Mouse (Mus musculus): Measurements from ENCODE around the gene Srsf7. TPM values are rescaled to one million over a fixed set of nuclear protein-coding genes. Genes with fewer than 3 reads are reported as not detected.
"Not testable (repeated sequence)": the region's sequence is repeated elsewhere in the genome, so short reads cannot be mapped to it uniquely, and the experiment has no call there.

Srsf7 gene
- polyA plus RNA-seq, 1 experiment from 2014 or later: 664 TPM

DNA sequence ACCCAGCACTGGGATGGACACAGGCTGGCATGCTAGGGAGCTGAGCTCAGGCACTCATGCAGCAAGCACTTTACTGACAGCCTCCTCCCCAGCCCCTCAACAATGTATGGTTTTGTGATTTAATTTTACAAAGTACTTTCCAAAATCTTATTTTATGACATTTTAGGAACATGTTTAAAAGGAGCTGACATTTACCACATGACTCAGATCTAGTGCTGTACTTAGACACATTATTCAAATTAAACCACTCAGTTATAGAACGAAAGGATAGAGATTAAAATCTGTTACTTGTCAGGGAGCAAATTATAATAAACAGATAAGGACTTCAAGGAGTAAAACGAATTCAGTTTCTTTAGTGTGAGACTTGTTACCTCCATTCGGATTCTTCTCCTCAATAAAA is 28.4 kb upstream of the Srsf7 start:
- no peak for ATAC-seq
- no peak overlapping the region for H3K27ac ChIP-seq (ENCODE audit: low read depth, low read length)
- WGBS: 86% methylated on average over 3 of the region's 3 CpGs
- no peak overlapping the region for H3K4me3 ChIP-seq (ENCODE audit: low read depth, low read length)
- no peaks in the 10 kb centered on the region for H3K4me1 ChIP-seq (ENCODE audit: control insufficient read depth, insufficient read depth, low read length)
- H3K36me3 ChIP-seq (ENCODE audit: control insufficient read depth, insufficient read depth, low read length): peaks cover 33% of the 10 kb centered on the region
- H3K27me3 ChIP-seq (replicated peaks; ENCODE audit: control insufficient read depth, insufficient read depth, low read length): no peaks in the 10 kb centered on the region
- H3K9ac ChIP-seq (ENCODE audit: low read length): no peak overlapping the region
- no peaks in the 10 kb centered on the region for H3K9me3 ChIP-seq (replicated peaks; ENCODE audit: control insufficient read depth, low read length)
- DNase-seq (ENCODE audit: low spot score): no peak
- H3K4me2 ChIP-seq (ENCODE audit: low read length): no peak overlapping the region

GRCm38 (mm10) chr17:80234376-80234775 is 27.3 kb upstream of the Srsf7 start:
- H3K27me3 ChIP-seq (replicated peaks; ENCODE audit: control insufficient read depth, insufficient read depth, low read length): no peaks in the 10 kb centered on the region
- H3K36me3 ChIP-seq (ENCODE audit: control insufficient read depth, insufficient read depth, low read length): peaks cover 24% of the 10 kb centered on the region
- no peak overlapping the region for H3K4me3 ChIP-seq (ENCODE audit: low read depth, low read length)
- DNase-seq (ENCODE audit: low spot score) (no peak), ATAC-seq (no peak)
- no peaks in the 10 kb centered on the region for H3K4me1 ChIP-seq (ENCODE audit: control insufficient read depth, insufficient read depth, low read length)
- no peak overlapping the region for H3K27ac ChIP-seq (ENCODE audit: low read depth, low read length)
- 91% methylated on average over 7 of the region's 7 CpGs for WGBS
- no peak overlapping the region for H3K9ac ChIP-seq (ENCODE audit: low read length)
- no peaks in the 10 kb centered on the region for H3K9me3 ChIP-seq (replicated peaks; ENCODE audit: control insufficient read depth, low read length)
- no peak overlapping the region for H3K4me2 ChIP-seq (ENCODE audit: low read length)

DNA sequence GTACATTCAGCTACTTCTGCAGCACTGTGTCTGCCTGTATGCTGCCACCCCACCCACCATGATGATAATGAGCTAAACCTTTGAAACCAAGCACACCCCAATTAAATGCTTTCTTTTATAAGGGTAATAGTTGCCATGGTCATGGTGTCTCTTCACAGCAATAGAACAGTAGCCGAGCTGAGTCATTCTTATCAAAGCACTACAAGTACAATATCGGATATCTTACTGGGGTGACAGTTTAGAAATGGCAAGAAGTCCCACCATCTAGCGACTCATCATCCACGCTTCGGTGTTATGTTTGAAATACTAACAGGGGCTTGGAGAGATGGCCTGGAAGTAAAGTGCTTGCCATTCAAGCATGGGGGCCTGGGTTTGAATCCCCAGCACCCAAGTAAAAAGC is 26.7 kb upstream of the Srsf7 start:
- ATAC-seq (no peak), DNase-seq (ENCODE audit: low spot score) (no peak)
- H3K27me3 ChIP-seq (replicated peaks; ENCODE audit: control insufficient read depth, insufficient read depth, low read length): no peaks in the 10 kb centered on the region
- WGBS: 87% methylated on average over 5 of the region's 5 CpGs
- no peak overlapping the region for H3K27ac ChIP-seq (ENCODE audit: low read depth, low read length)
- H3K9me3 ChIP-seq (replicated peaks; ENCODE audit: control insufficient read depth, low read length): no peaks in the 10 kb centered on the region
- H3K4me1 ChIP-seq (ENCODE audit: control insufficient read depth, insufficient read depth, low read length): no peaks in the 10 kb centered on the region
- H3K4me3 ChIP-seq (ENCODE audit: low read depth, low read length): no peak overlapping the region
- no peak overlapping the region for H3K9ac ChIP-seq (ENCODE audit: low read length)
- H3K4me2 ChIP-seq (ENCODE audit: low read length): no peak overlapping the region
- peaks cover 20% of the 10 kb centered on the region for H3K36me3 ChIP-seq (ENCODE audit: control insufficient read depth, insufficient read depth, low read length)

DNA sequence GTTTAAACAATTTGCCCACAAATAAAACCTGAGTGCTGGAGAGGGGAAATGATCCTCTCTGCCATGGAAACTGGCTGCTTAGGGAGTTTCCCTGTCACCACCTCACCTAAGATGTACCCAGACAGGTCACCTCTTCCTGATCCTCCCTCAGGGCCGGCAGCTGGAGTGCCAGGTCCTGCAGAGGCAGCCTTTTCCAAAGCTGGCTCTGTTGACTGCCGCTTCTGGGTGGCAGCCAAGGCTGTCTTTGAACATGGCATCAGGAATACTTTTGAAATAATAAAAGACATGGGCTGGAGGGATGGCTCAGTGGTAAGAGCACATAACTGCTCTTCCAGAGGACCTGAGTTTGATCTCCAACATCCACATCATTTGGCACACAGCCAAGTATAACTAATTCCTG is 22.3 kb upstream of the Srsf7 start:
- ATAC-seq: no peak
- no peak overlapping the region for H3K4me2 ChIP-seq (ENCODE audit: low read length)
- WGBS: 86% methylated on average over 2 of the region's 2 CpGs
- H3K4me1 ChIP-seq (ENCODE audit: control insufficient read depth, insufficient read depth, low read length): peaks cover 3% of the 10 kb centered on the region; the same call in 1 of the 2 replicates
- no peak overlapping the region for H3K4me3 ChIP-seq (ENCODE audit: low read depth, low read length)
- DNase-seq (ENCODE audit: low spot score): peak; percentile 33
- H3K9me3 ChIP-seq (replicated peaks; ENCODE audit: control insufficient read depth, low read length): no peaks in the 10 kb centered on the region
- peaks cover 9% of the 10 kb centered on the region; the same call in 1 of the 2 replicates for H3K36me3 ChIP-seq (ENCODE audit: control insufficient read depth, insufficient read depth, low read length)
- no peak overlapping the region for H3K27ac ChIP-seq (ENCODE audit: low read depth, low read length)
- no peaks in the 10 kb centered on the region for H3K27me3 ChIP-seq (replicated peaks; ENCODE audit: control insufficient read depth, insufficient read depth, low read length)
- H3K9ac ChIP-seq (ENCODE audit: low read length): no peak overlapping the region

GRCm38 (mm10) chr17:80225142-80225541 is 18.0 kb upstream of the Srsf7 start:
- WGBS: 50% methylated on average over 4 of the region's 5 CpGs
- H3K27me3 ChIP-seq (replicated peaks; ENCODE audit: control insufficient read depth, insufficient read depth, low read length); H3K27ac ChIP-seq (ENCODE audit: low read depth, low read length); H3K4me1 ChIP-seq (ENCODE audit: control insufficient read depth, insufficient read depth, low read length); DNase-seq (ENCODE audit: low spot score); H3K36me3 ChIP-seq (ENCODE audit: control insufficient read depth, insufficient read depth, low read length); H3K9me3 ChIP-seq (replicated peaks; ENCODE audit: control insufficient read depth, low read length): not testable (repeated sequence)
- 0 out of 2 replicates have a peak, but pooled peaks have one; percentile 4 for ATAC-seq
- H3K4me3 ChIP-seq (ENCODE audit: low read depth, low read length): peak overlapping the region; percentile 56
- H3K9ac ChIP-seq (ENCODE audit: low read length): peak overlapping the region; percentile 72
- H3K4me2 ChIP-seq (ENCODE audit: low read length): peak overlapping the region; percentile 69

DNA sequence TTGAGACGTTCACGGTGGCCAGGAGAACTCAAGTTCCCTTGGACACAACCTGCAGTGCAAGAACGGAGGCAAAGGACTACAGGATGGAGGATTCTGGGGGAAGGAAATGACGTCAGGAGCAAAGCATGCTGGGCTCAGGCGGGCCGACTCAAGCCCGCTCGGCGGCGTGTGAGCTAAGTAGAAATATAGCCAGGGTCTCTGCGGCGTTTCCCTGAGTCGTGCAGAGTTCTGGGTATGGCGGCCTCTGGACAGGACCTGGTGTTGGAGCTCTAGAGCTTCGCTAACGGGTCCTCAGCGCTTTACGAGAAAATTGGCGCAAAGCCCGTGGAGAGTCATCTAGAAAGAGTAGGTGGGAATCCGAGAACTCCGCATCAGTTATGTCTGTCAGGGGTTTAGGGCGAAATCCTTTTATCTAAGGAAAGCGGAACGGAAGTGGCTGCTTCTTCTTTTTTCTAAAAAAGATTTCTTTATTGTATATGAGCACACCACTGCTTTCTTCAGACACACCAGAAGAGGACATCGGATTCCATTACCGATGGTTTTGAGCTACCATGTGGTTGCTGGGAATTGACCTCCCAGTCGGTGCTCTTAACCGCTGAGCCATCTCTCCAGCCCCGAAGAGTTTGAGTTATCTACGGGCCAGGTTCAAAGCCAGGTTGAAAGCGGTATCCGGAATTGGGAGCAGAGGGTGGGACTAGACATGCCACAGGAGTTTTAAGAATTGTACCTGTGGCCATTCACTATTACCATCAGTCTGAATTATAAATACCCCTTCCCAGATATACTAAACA is 17.4 kb upstream of the Srsf7 start, which contains the start of gene Gemin6:
Gene Gemin6 (plus strand): TSS at position 116 of the 791 bp plus-strand sequence.
- DNase-seq (ENCODE audit: low spot score) (peak; percentile 97), ATAC-seq (peak; percentile 98)
- peak within 1 kb of the TSS; percentile 56 for H3K4me3 ChIP-seq (ENCODE audit: low read depth, low read length)
- peaks cover 3% of the 10 kb centered on the region; the same call in 1 of the 2 replicates for H3K4me1 ChIP-seq (ENCODE audit: control insufficient read depth, insufficient read depth, low read length)
- H3K36me3 ChIP-seq (ENCODE audit: control insufficient read depth, insufficient read depth, low read length): peaks cover 8% of the 10 kb centered on the region; the same call in 1 of the 2 replicates
- H3K27ac ChIP-seq (ENCODE audit: low read depth, low read length): peak within 1 kb of the TSS; percentile 75
- peak within 1 kb of the TSS; percentile 69 for H3K4me2 ChIP-seq (ENCODE audit: low read length)
- no peaks in the 10 kb centered on the region for H3K9me3 ChIP-seq (replicated peaks; ENCODE audit: control insufficient read depth, low read length)
- no peaks in the 10 kb centered on the region for H3K27me3 ChIP-seq (replicated peaks; ENCODE audit: control insufficient read depth, insufficient read depth, low read length)
- under 1% methylated on average over 33 of the region's 33 CpGs for WGBS
- H3K9ac ChIP-seq (ENCODE audit: low read length): peak within 1 kb of the TSS; percentile 72

DNA sequence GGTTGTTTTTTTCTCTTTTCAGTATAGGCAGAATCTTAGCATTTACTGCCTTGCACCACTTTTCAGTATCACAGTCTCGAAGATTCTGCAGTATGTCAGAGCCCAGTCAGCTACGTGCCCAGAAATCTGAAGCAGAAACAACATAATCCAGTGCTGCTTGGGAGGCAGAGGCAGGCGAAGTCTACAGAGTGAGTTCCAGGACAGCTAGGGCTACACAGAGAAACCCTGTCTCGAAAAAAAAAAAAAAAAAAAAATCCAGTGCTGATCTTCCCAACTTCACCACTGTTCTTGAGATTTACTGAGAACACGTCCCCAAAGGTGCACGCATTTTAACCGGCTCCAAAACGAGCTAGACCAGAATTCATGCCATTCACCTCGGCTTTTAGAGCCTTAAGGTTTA is 16.7 kb upstream of the Srsf7 start:
- H3K4me1 ChIP-seq (ENCODE audit: control insufficient read depth, insufficient read depth, low read length): peaks cover 3% of the 10 kb centered on the region; the same call in 1 of the 2 replicates
- peaks cover 5% of the 10 kb centered on the region; the same call in 1 of the 2 replicates for H3K36me3 ChIP-seq (ENCODE audit: control insufficient read depth, insufficient read depth, low read length)
- no peaks in the 10 kb centered on the region for H3K27me3 ChIP-seq (replicated peaks; ENCODE audit: control insufficient read depth, insufficient read depth, low read length)
- WGBS: 8% methylated on average over 9 of the region's 9 CpGs
- H3K4me2 ChIP-seq (ENCODE audit: low read length): peak overlapping the region; percentile 69
- H3K9ac ChIP-seq (ENCODE audit: low read length): peak overlapping the region; percentile 72; the same call in 1 of the 2 replicates
- DNase-seq (ENCODE audit: low spot score): peak; percentile 2
- ATAC-seq: peak; percentile 54
- peak overlapping the region; percentile 56 for H3K4me3 ChIP-seq (ENCODE audit: low read depth, low read length)
- no peaks in the 10 kb centered on the region for H3K9me3 ChIP-seq (replicated peaks; ENCODE audit: control insufficient read depth, low read length)
- H3K27ac ChIP-seq (ENCODE audit: low read depth, low read length): 0 out of 2 replicates have a peak overlapping the region, but pooled peaks have one; percentile 75

GRCm38 (mm10) chr17:80221890-80222628 is 15.0 kb upstream of the Srsf7 start:
- Histone ChIP-seq H3K4me1 (ENCODE audit: control insufficient read depth, insufficient read depth, low read length) (peaks cover 3% of the 10 kb centered on the region; the same call in 1 of the 2 replicates), H3K4me2 (ENCODE audit: low read length) (no peak overlapping the region), H3K27me3 (replicated peaks; ENCODE audit: control insufficient read depth, insufficient read depth, low read length) (no peaks in the 10 kb centered on the region), H3K27ac (ENCODE audit: low read depth, low read length) (no peak overlapping the region), H3K9ac (ENCODE audit: low read length) (no peak overlapping the region), H3K36me3 (ENCODE audit: control insufficient read depth, insufficient read depth, low read length) (no peaks in the 10 kb centered on the region), H3K4me3 (ENCODE audit: low read depth, low read length) (no peak overlapping the region), H3K9me3 (replicated peaks; ENCODE audit: control insufficient read depth, low read length) (no peaks in the 10 kb centered on the region)
- no peak for ATAC-seq
- peak; percentile 13 for DNase-seq (ENCODE audit: low spot score)
- WGBS: 68% methylated on average over 3 of the region's 3 CpGs

Measured in forebrain, embryonic 14.5 days (tissue).